Mouse (Mus musculus): ENCODE measurements around the gene Nfatc3. TPM values are rescaled to one million over a fixed set of nuclear protein-coding genes. Genes with fewer than 3 reads are reported as not detected.

Nfatc3 gene
- polyA plus RNA-seq, 1 experiment from 2014 or later = 3.8 TPM

DNA sequence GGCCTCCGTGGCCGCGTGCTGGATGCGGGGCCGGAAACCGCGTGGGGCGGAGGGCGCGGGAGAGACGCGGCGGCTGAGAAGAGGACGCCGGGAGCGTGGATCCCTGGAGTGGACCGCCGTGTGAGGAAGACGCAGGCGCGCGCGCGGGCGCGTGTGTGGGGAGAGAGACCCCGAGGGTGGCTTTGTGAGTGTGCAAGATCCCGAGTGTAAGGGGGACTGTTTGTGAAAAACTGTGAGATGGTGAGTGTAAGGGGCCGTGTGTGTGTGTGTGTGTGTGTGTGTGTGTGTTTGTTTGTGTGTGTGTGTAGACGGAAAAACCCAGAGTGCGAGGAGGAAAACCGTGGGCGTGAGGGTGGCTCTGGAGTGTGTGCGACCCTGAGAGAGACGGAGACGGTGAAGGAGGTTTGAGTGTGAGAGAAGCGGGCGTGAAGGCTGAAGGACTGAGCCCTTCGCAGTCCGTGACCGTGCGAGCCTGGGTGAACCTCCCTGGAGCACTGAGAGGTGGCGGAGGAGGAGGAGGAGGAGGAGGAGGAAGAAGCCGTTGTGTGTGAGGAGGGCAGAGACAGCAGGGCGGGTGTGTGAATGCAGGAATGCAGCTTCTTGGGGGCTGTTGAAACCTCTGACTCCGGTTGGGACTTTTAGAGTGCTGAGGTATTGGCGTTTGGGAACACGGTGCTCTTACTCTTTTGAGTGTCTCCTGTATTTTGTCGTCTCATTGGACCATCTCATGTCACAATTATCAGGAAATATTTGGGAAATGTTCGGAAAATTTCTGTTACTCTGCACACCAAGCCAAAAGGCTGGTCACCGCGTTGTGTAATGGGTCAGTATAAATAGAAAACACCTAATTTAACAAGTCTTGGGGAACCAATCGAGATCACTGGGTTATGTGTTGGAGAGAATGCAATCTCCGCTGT lies 110.6 kb downstream of the Nfatc3 start:
- WGBS (ENCODE audit: insufficient replicate concordance) = 1% methylated on average over 54 of the region's 54 CpGs
- peak; percentile 43 for DNase-seq
- Histone ChIP-seq H3K9me3 (replicated peaks) (no peaks in the 10 kb centered on the region), H3K36me3 (no peaks in the 10 kb centered on the region; the same call in 1 of the 2 replicates), H3K4me3 (replicated peaks) (peak overlapping the region; percentile 79), H3K9ac (peak overlapping the region; percentile 80), H3K4me2 (peak overlapping the region; percentile 100), H3K4me1 (replicated peaks) (peaks cover 27% of the 10 kb centered on the region), H3K27me3 (0 out of 2 replicates have a peak, but pooled peaks cover 10% of the 10 kb centered on the region), H3K27ac (peak overlapping the region; percentile 74)
- ATAC-seq (ENCODE audit: low read depth) = peak; percentile 56

GRCm38 (mm10) chr8:106169934-106170480 lies 111.4 kb downstream of the Nfatc3 start:
- Histone ChIP-seq H3K27me3 (0 out of 2 replicates have a peak, but pooled peaks cover 10% of the 10 kb centered on the region), H3K36me3 (no peaks in the 10 kb centered on the region), H3K4me1 (replicated peaks) (peaks cover 27% of the 10 kb centered on the region), H3K9ac (peak overlapping the region; percentile 80), H3K4me3 (replicated peaks) (peak overlapping the region; percentile 79), H3K4me2 (peak overlapping the region; percentile 100), H3K27ac (no peak overlapping the region), H3K9me3 (replicated peaks) (no peaks in the 10 kb centered on the region)
- DNase-seq = no peak
- 34% methylated on average over 6 of the region's 6 CpGs for WGBS (ENCODE audit: insufficient replicate concordance)
- no peak for ATAC-seq (ENCODE audit: low read depth)

DNA sequence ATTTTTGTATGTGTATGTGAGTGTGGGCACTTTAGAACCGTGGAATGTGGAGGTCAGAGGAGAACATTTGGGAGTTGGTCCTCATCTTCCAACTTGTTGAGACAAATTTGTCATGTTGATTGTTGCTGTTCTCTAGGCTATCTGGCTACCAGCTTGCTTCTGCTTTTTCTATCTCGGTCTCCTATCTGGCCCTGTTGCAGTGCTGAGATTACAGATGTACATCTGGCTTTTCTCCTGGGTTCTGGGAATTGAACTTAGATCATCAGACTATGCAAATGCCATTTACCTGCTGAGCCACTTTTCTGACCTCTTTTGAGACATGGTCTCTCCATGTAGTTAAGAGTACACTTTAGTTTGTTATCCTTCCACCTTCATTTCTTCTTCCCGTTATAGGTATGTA lies 114.9 kb downstream of the Nfatc3 start:
- ATAC-seq (ENCODE audit: low read depth) (no peak), DNase-seq (no peak)
- Histone ChIP-seq H3K4me2 (no peak overlapping the region), H3K27me3 (no peaks in the 10 kb centered on the region), H3K4me3 (replicated peaks) (no peak overlapping the region), H3K9me3 (replicated peaks) (no peaks in the 10 kb centered on the region), H3K9ac (no peak overlapping the region), H3K36me3 (no peaks in the 10 kb centered on the region), H3K4me1 (replicated peaks) (peaks cover 30% of the 10 kb centered on the region), H3K27ac (no peak overlapping the region)
- WGBS (ENCODE audit: insufficient replicate concordance) = 52% methylated on average over 3 of the region's 3 CpGs

- Histone ChIP-seq H3K27ac (no peak overlapping the region), H3K4me1 (replicated peaks) (peaks cover 13% of the 10 kb centered on the region), H3K4me2 (no peak overlapping the region), H3K36me3 (0 out of 2 replicates have a peak, but pooled peaks cover 4% of the 10 kb centered on the region), H3K27me3 (no peaks in the 10 kb centered on the region), H3K4me3 (replicated peaks) (no peak overlapping the region), H3K9me3 (replicated peaks) (no peaks in the 10 kb centered on the region), H3K9ac (no peak overlapping the region)
- no peak for DNase-seq
- 58% methylated on average over 1 of the region's 1 CpGs for WGBS (ENCODE audit: insufficient replicate concordance)
- ATAC-seq (ENCODE audit: low read depth) = no peak
Measured at GRCm38 (mm10) chr8:106176891-106177290, 118.3 kb downstream of the Nfatc3 start.

DNA sequence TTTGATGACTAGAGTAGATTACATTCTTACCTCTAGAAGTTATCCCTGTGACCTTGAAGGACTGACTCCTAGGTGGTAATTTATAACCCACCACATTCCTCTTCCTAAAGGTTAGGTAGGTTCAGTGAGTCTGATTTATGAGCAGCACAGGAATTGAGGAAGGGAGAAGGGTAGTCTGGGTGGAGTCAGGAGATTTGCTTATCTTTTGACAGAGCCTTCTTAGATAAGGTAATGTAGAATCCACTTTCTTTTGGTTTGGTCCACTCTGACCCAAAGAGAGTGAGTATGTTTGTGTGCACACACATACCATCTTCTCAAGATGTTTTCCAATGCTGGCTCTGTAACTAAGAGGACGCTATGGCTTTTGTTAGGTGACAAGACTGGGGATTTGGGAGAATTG lies 119.0 kb downstream of the Nfatc3 start:
- Histone ChIP-seq H3K4me3 (replicated peaks) (no peak overlapping the region), H3K9me3 (replicated peaks) (no peaks in the 10 kb centered on the region), H3K27me3 (no peaks in the 10 kb centered on the region), H3K4me2 (no peak overlapping the region), H3K9ac (no peak overlapping the region), H3K36me3 (0 out of 2 replicates have a peak, but pooled peaks cover 4% of the 10 kb centered on the region), H3K4me1 (replicated peaks) (peaks cover 13% of the 10 kb centered on the region), H3K27ac (no peak overlapping the region)
- DNase-seq (no peak), ATAC-seq (ENCODE audit: low read depth) (no peak)
- WGBS (ENCODE audit: insufficient replicate concordance) = 67% methylated on average over 1 of the region's 1 CpGs

GRCm38 (mm10) chr8:106178428-106178827 lies 119.8 kb downstream of the Nfatc3 start:
- no peak overlapping the region for H3K4me2 ChIP-seq
- peaks cover 13% of the 10 kb centered on the region for H3K4me1 ChIP-seq (replicated peaks)
- 78% methylated on average over 2 of the region's 2 CpGs for WGBS (ENCODE audit: insufficient replicate concordance)
- no peaks in the 10 kb centered on the region for H3K9me3 ChIP-seq (replicated peaks)
- H3K4me3 ChIP-seq (replicated peaks) = no peak overlapping the region
- DNase-seq (no peak), ATAC-seq (ENCODE audit: low read depth) (no peak)
- 0 out of 2 replicates have a peak, but pooled peaks cover 4% of the 10 kb centered on the region for H3K36me3 ChIP-seq
- no peak overlapping the region for H3K27ac ChIP-seq
- H3K27me3 ChIP-seq = no peaks in the 10 kb centered on the region
- no peak overlapping the region for H3K9ac ChIP-seq

Other genes with a start within 250 kb of the Nfatc3 start
- gene Ranbp10, start 231.5 kb upstream of the Nfatc3 start, polyA plus RNA-seq (2015; fragmentation: Nextera tagmentation; extraction: Ambion mirVana) = 36.1 and 36.2 TPM in 2 replicates
- gene Tsnaxip1, start 231.1 kb upstream of the Nfatc3 start, polyA plus RNA-seq (2015; fragmentation: Nextera tagmentation; extraction: Ambion mirVana) = 0.06 and 0.08 TPM in 2 replicates
- 21.5 and 22.3 TPM in 2 replicates for gene Cenpt, start 205.6 kb upstream of the Nfatc3 start, polyA plus RNA-seq (2015; fragmentation: Nextera tagmentation; extraction: Ambion mirVana)
- gene Thap11, start 203.7 kb upstream of the Nfatc3 start, polyA plus RNA-seq (2015; fragmentation: Nextera tagmentation; extraction: Ambion mirVana) = 38.2 and 40.7 TPM in 2 replicates
- 152 and 192 TPM in 2 replicates for gene Nutf2, start 198.3 kb upstream of the Nfatc3 start, polyA plus RNA-seq (2015; fragmentation: Nextera tagmentation; extraction: Ambion mirVana)
- 17.3 and 18.5 TPM in 2 replicates for gene Edc4, start 178.0 kb upstream of the Nfatc3 start, polyA plus RNA-seq (2015; fragmentation: Nextera tagmentation; extraction: Ambion mirVana)
- not detected in 2 replicates for gene Nrn1l, start 165.3 kb upstream of the Nfatc3 start, polyA plus RNA-seq (2015; fragmentation: Nextera tagmentation; extraction: Ambion mirVana)
- 9.6 and 10.0 TPM in 2 replicates for gene Pskh1, start 158.4 kb upstream of the Nfatc3 start, polyA plus RNA-seq (2015; fragmentation: Nextera tagmentation; extraction: Ambion mirVana)
- 0.35 and 0.60 TPM in 2 replicates for gene Ctrl, start 125.0 kb upstream of the Nfatc3 start, polyA plus RNA-seq (2015; fragmentation: Nextera tagmentation; extraction: Ambion mirVana)
- 68.9 and 81.6 TPM in 2 replicates for gene Psmb10, start 120.4 kb upstream of the Nfatc3 start, polyA plus RNA-seq (2015; fragmentation: Nextera tagmentation; extraction: Ambion mirVana)
- gene Lcat, start 115.5 kb upstream of the Nfatc3 start, polyA plus RNA-seq (2015; fragmentation: Nextera tagmentation; extraction: Ambion mirVana) = 31.2 and 33.1 TPM in 2 replicates
- 12.6 and 13.1 TPM in 2 replicates for gene Slc12a4, start 92.7 kb upstream of the Nfatc3 start, polyA plus RNA-seq (2015; fragmentation: Nextera tagmentation; extraction: Ambion mirVana)
- not detected in 2 replicates for gene Dpep3, start 79.4 kb upstream of the Nfatc3 start, polyA plus RNA-seq (2015; fragmentation: Nextera tagmentation; extraction: Ambion mirVana)
- 13.3 and 14.4 TPM in 2 replicates for gene Dus2, start 67.5 kb upstream of the Nfatc3 start, polyA plus RNA-seq (2015; fragmentation: Nextera tagmentation; extraction: Ambion mirVana)
- gene Dpep2nb, start 52.9 kb upstream of the Nfatc3 start, polyA plus RNA-seq (2015; fragmentation: Nextera tagmentation; extraction: Ambion mirVana) = not detected in 2 replicates
- gene Ddx28, start 47.0 kb upstream of the Nfatc3 start, polyA plus RNA-seq (2015; fragmentation: Nextera tagmentation; extraction: Ambion mirVana) = 12.9 and 13.2 TPM in 2 replicates
- gene Esrp2, start 78.1 kb downstream of the Nfatc3 start, polyA plus RNA-seq (2015; fragmentation: Nextera tagmentation; extraction: Ambion mirVana) = 6.2 and 7.7 TPM in 2 replicates
- 6.9 and 8.3 TPM in 2 replicates for gene Pla2g15, start 91.6 kb downstream of the Nfatc3 start, polyA plus RNA-seq (2015; fragmentation: Nextera tagmentation; extraction: Ambion mirVana)
- gene Slc7a6, start 110.0 kb downstream of the Nfatc3 start, polyA plus RNA-seq (2015; fragmentation: Nextera tagmentation; extraction: Ambion mirVana) = 10.5 and 14.0 TPM in 2 replicates
- gene Slc7a6os, start 152.1 kb downstream of the Nfatc3 start, polyA plus RNA-seq (2015; fragmentation: Nextera tagmentation; extraction: Ambion mirVana) = 15.5 and 16.5 TPM in 2 replicates
- gene Prmt7, start 152.1 kb downstream of the Nfatc3 start, polyA plus RNA-seq (2015; fragmentation: Nextera tagmentation; extraction: Ambion mirVana) = 31.3 and 33.0 TPM in 2 replicates